Mouse (Mus musculus): ENCODE results near the gene Enox1. TPM values are rescaled to one million over a fixed set of nuclear protein-coding genes. Genes with fewer than 3 reads are reported as not detected.

The Enox1 gene
- polyA plus RNA-seq, 1 experiment from 2014 or later = 6.6 TPM

DNA sequence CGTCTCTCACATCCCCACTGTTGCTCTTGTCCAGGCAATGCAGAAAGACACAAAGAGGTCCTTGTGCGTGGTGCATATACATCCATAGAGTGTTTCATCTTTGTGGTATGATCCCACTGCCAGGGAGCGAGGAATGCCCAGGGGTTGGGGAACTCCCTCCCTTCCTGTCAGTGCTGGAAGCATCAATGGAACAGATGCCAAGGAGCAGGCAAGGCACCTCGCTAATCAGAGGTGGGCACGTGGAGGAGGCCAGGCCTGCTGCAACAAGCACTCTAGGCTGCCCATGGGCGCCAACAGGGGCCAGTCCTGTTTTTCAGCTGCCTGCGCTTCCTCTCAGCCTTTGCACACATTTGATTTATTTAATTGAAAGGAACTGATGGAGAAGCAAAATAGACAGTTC lies 56.6 kb downstream of the Enox1 start:
- Histone ChIP-seq H3K4me2 (ENCODE audit: low read length) (no peak overlapping the region), H3K9ac (ENCODE audit: low read depth, low read length) (no peak overlapping the region), H3K4me3 (replicated peaks; ENCODE audit: low read depth, low read length) (no peak overlapping the region), H3K36me3 (ENCODE audit: insufficient read depth, low read length) (no peaks in the 10 kb centered on the region), H3K27ac (no peak overlapping the region), H3K27me3 (ENCODE audit: insufficient read depth, low read length) (no peaks in the 10 kb centered on the region), H3K4me1 (replicated peaks; ENCODE audit: insufficient read depth, low read length) (no peaks in the 10 kb centered on the region), H3K9me3 (replicated peaks; ENCODE audit: low read length) (no peaks in the 10 kb centered on the region)
- no peak for ATAC-seq (replicated peaks; ENCODE audit: low FRiP score, low read depth)
- TF ChIP-seq CTCF (IDR thresholded peaks at IDR 0.05; ENCODE audit: low read depth) = no peak
- 73% methylated on average over 7 of the region's 7 CpGs for WGBS
- no peak for DNase-seq (ENCODE audit: low spot score)

DNA sequence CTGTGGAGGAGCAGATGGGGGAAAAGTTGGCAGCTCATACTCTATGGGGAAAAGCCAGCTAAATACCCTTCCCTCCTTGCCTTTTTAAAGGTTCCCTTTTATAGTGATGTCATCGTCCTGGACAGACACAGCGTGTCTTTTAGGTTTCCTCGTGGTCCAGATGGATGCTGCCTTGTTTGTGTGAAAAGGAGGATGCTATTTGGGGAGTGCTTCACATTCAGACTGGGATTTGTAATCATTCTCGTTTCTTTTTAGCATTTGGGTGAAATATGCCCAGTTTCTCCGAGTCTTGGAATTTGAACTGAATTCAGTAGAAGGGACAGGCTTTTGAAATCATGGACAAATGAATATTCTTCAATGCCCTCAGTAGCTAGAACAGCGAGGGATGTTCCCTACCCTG lies 58.3 kb downstream of the Enox1 start:
- H3K9ac ChIP-seq (ENCODE audit: low read depth, low read length) = no peak overlapping the region
- H3K4me1 ChIP-seq (replicated peaks; ENCODE audit: insufficient read depth, low read length) = no peaks in the 10 kb centered on the region
- H3K9me3 ChIP-seq (replicated peaks; ENCODE audit: low read length) = no peaks in the 10 kb centered on the region
- H3K27me3 ChIP-seq (ENCODE audit: insufficient read depth, low read length) = no peaks in the 10 kb centered on the region
- no peak overlapping the region for H3K4me3 ChIP-seq (replicated peaks; ENCODE audit: low read depth, low read length)
- no peak overlapping the region for H3K4me2 ChIP-seq (ENCODE audit: low read length)
- ATAC-seq (replicated peaks; ENCODE audit: low FRiP score, low read depth) = no peak
- no peak for DNase-seq (ENCODE audit: low spot score)
- no peak overlapping the region for H3K27ac ChIP-seq
- no peaks in the 10 kb centered on the region for H3K36me3 ChIP-seq (ENCODE audit: insufficient read depth, low read length)
- TF ChIP-seq CTCF (IDR thresholded peaks at IDR 0.05; ENCODE audit: low read depth) = no peak
- 91% methylated on average over 6 of the region's 6 CpGs for WGBS

DNA sequence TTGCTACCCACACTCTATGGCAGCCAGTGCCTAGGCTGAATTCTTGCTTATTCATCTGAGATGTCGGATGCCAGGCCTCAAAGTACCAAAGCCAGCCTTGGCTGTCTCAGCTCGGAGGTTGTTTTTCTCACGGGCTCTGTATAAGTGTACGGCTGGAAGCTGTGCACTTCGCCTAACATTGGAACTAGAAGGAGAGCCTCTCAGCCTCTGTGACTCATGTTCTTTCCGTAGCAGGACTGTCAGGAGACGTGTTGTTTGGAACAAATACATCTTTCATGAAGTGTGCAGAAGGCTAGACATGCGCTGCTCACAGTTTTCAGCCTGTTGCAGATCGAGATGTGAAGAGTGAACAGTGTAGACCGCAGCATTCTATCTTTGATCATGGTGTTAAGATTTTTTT lies 68.8 kb downstream of the Enox1 start:
- Histone ChIP-seq H3K4me3 (replicated peaks; ENCODE audit: low read depth, low read length) (no peak overlapping the region), H3K9ac (ENCODE audit: low read depth, low read length) (no peak overlapping the region), H3K27ac (no peak overlapping the region), H3K27me3 (ENCODE audit: insufficient read depth, low read length) (no peaks in the 10 kb centered on the region), H3K36me3 (ENCODE audit: insufficient read depth, low read length) (no peaks in the 10 kb centered on the region), H3K9me3 (replicated peaks; ENCODE audit: low read length) (no peaks in the 10 kb centered on the region), H3K4me1 (replicated peaks; ENCODE audit: insufficient read depth, low read length) (no peaks in the 10 kb centered on the region), H3K4me2 (ENCODE audit: low read length) (no peak overlapping the region)
- DNase-seq (ENCODE audit: low spot score) (no peak), ATAC-seq (replicated peaks; ENCODE audit: low FRiP score, low read depth) (no peak)
- TF ChIP-seq CTCF (IDR thresholded peaks at IDR 0.05; ENCODE audit: low read depth) = no peak
- 89% methylated on average over 10 of the region's 10 CpGs for WGBS

DNA sequence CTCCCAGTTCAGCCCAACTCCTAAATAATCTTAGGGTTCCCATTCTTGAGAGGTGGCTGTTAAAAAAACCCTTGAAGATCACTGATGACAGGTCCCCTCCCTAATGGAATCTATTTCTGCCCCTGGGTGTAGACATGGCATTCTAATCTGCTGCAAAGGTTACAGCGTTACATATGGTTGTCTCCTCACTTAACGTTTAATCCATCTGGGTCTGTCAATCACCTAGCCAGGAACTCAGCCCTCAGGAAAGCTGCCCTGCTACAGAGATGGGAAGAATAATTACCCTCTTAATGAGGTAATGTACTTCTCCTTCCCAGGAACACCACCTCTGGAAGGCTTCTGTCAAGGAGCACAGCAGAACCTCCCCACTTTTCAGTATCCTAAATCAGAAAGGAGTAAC lies 82.2 kb downstream of the Enox1 start:
- no peak overlapping the region for H3K4me3 ChIP-seq (replicated peaks; ENCODE audit: low read depth, low read length)
- DNase-seq (ENCODE audit: low spot score) (no peak), ATAC-seq (replicated peaks; ENCODE audit: low FRiP score, low read depth) (no peak)
- no peak for TF ChIP-seq CTCF (IDR thresholded peaks at IDR 0.05; ENCODE audit: low read depth)
- H3K4me1 ChIP-seq (replicated peaks; ENCODE audit: insufficient read depth, low read length) = no peaks in the 10 kb centered on the region
- no peak overlapping the region for H3K27ac ChIP-seq
- H3K9ac ChIP-seq (ENCODE audit: low read depth, low read length) = no peak overlapping the region
- H3K9me3 ChIP-seq (replicated peaks; ENCODE audit: low read length) = no peaks in the 10 kb centered on the region
- no peak overlapping the region for H3K4me2 ChIP-seq (ENCODE audit: low read length)
- 58% methylated on average over 2 of the region's 2 CpGs for WGBS
- no peaks in the 10 kb centered on the region for H3K27me3 ChIP-seq (ENCODE audit: insufficient read depth, low read length)
- H3K36me3 ChIP-seq (ENCODE audit: insufficient read depth, low read length) = no peaks in the 10 kb centered on the region

DNA sequence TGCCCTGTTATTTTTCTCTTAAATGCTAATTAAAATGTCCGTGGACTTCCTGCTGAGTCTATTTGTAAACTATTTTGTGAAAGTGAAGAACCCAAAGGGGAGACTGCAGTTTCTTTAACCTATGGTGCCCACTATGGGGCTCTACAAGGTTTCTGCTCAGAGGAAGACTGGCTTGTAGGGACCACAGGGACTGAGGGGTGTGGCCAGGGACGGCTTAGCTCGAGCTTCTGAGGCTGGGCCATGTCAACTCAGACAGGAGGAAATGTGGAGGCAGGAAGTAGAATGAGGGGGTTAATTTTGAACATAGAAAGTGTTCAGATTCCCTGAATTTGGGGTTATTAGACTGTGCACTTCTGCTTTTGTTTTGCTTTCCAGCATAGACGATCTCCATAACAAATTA lies 82.8 kb downstream of the Enox1 start:
- no peaks in the 10 kb centered on the region for H3K27me3 ChIP-seq (ENCODE audit: insufficient read depth, low read length)
- H3K4me3 ChIP-seq (replicated peaks; ENCODE audit: low read depth, low read length) = no peak overlapping the region
- ATAC-seq (replicated peaks; ENCODE audit: low FRiP score, low read depth) = no peak
- peak; percentile 61 for DNase-seq (ENCODE audit: low spot score)
- H3K4me2 ChIP-seq (ENCODE audit: low read length) = no peak overlapping the region
- no peak for TF ChIP-seq CTCF (IDR thresholded peaks at IDR 0.05; ENCODE audit: low read depth)
- H3K9ac ChIP-seq (ENCODE audit: low read depth, low read length) = no peak overlapping the region
- H3K27ac ChIP-seq = no peak overlapping the region
- H3K4me1 ChIP-seq (replicated peaks; ENCODE audit: insufficient read depth, low read length) = no peaks in the 10 kb centered on the region
- WGBS = 20% methylated on average over 4 of the region's 4 CpGs
- no peaks in the 10 kb centered on the region for H3K36me3 ChIP-seq (ENCODE audit: insufficient read depth, low read length)
- H3K9me3 ChIP-seq (replicated peaks; ENCODE audit: low read length) = no peaks in the 10 kb centered on the region

DNA sequence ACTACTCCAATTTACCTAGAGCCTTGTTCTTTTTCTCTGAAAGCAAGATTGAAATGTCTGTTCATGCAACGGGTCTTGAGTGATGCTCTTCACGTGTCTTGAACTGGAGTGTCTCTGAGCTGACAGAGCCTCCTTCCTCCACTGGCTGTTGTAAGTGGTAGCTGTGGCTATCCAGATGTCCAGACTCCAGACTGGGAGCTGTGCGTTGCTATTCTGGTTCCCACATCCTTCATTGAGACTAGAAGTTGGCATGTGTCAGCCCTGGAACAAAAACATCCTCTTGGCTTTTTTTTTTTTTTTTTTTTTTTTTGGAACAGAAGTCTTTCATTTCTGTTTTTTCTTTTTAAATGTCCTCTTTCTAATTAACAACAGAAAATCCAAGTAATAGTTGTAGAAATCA lies 90.4 kb downstream of the Enox1 start:
- no peaks in the 10 kb centered on the region for H3K27me3 ChIP-seq (ENCODE audit: insufficient read depth, low read length)
- no peak for DNase-seq (ENCODE audit: low spot score)

DNA sequence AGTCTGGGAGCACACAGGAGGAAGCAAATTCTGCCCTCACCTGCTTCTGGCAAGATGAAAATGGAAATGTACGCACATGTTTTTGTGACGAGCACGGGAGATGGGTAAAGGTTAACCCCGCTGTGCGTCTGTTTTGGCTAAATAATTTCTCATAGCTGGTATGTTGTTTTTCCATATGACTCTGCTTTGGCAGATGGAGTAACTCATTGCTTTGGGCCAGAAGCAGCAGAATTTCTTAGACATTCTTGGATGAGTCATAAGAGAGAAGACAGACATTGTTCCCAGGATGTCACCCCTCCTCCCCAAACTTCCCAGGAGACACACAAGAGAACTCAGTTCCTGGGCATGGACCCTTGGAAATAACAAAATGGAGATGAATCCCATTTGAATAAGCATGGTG lies 91.9 kb downstream of the Enox1 start:
- DNase-seq (ENCODE audit: low spot score) (no peak), ATAC-seq (replicated peaks; ENCODE audit: low FRiP score, low read depth) (no peak)
- Histone ChIP-seq H3K27ac (no peak overlapping the region), H3K9ac (ENCODE audit: low read depth, low read length) (no peak overlapping the region), H3K36me3 (ENCODE audit: insufficient read depth, low read length) (no peaks in the 10 kb centered on the region), H3K4me1 (replicated peaks; ENCODE audit: insufficient read depth, low read length) (no peaks in the 10 kb centered on the region), H3K9me3 (replicated peaks; ENCODE audit: low read length) (no peaks in the 10 kb centered on the region), H3K27me3 (ENCODE audit: insufficient read depth, low read length) (no peaks in the 10 kb centered on the region), H3K4me2 (ENCODE audit: low read length) (no peak overlapping the region), H3K4me3 (replicated peaks; ENCODE audit: low read depth, low read length) (no peak overlapping the region)
- no peak for TF ChIP-seq CTCF (IDR thresholded peaks at IDR 0.05; ENCODE audit: low read depth)
- WGBS = 78% methylated on average over 5 of the region's 5 CpGs

More for the DNA sequence above, 90.4 kb downstream of the Enox1 start:
- 82% methylated on average over 3 of the region's 3 CpGs for WGBS
- no peaks in the 10 kb centered on the region for H3K36me3 ChIP-seq (ENCODE audit: insufficient read depth, low read length)
- H3K9ac ChIP-seq (ENCODE audit: low read depth, low read length) = no peak overlapping the region
- no peak for TF ChIP-seq CTCF (IDR thresholded peaks at IDR 0.05; ENCODE audit: low read depth)
- H3K9me3 ChIP-seq (replicated peaks; ENCODE audit: low read length) = no peaks in the 10 kb centered on the region
- no peak overlapping the region for H3K4me2 ChIP-seq (ENCODE audit: low read length)
- ATAC-seq (replicated peaks; ENCODE audit: low FRiP score, low read depth) = no peak
- no peaks in the 10 kb centered on the region for H3K4me1 ChIP-seq (replicated peaks; ENCODE audit: insufficient read depth, low read length)
- no peak overlapping the region for H3K4me3 ChIP-seq (replicated peaks; ENCODE audit: low read depth, low read length)
- H3K27ac ChIP-seq = no peak overlapping the region

All from kidney, postnatal 0 days (tissue).